Mouse (Mus musculus) thymus, postnatal 0 days (tissue): Measurements from ENCODE around the gene Kit. TPM values are rescaled to one million over a fixed set of nuclear protein-coding genes. Genes with fewer than 3 reads are reported as not detected.
A peak's percentile ranks its signal among the peaks of the same experiment; 100 is the strongest.

ENCODE experiments used
- DNase-seq: peaks from one replicate; pipeline ENCODE4 v3.0.0-alpha.2; 2015; ENCODE audit warnings: low spot score
- polyA plus RNA-seq: library from polyadenylated mRNA; unstranded; fragments of >200 nt; fragmentation: Nextera tagmentation; extraction: Ambion mirVana; gene quantifications from 2 replicates; pipeline ENCODE4 v1.2.1, GENCODE M21; 2015

Gene Kit
- polyA plus RNA-seq, 1 experiment from 2014 or later: 9.6 TPM

GRCm38 (mm10) chr5:75632257-75632656 is 57.5 kb downstream of the Kit start:
- DNase-seq: no peak

DNA sequence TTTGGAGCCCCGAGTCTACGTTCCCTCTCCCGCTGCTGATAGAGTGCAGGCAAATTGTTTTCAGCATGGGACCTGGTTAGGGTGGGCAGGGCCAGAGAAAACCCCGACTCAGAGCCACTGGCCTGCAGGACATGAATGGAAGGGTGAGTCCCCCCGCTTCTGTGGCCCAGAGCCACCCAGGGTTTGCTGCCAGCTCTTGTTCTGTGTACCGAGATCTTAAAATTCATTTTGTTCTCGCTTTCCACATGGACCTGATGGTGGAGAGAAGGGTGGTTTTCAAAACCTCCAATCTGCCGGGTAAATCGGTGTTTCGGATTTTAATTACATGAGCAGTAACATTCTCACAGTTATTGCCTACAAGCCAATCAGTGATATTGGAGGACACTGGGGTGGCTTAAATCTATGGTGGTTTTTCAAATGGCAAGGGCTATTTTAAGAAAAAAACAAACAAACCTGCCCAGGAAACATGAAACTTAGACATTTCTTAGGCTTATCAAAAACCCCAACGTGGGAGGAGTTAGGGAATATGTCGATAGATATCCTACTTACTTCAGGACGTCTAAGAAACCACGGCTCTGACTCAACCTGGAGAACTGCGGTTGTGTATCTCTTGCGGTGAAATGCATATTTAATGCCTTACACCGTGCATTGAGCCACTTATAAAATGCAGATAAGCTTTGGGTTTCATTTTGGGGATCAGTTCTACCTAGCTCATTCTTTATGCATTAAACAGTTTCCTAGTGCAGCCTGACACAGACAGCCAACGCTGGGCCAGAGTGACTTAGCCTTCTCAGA is 58.3 kb downstream of the Kit start:
- no peak for DNase-seq

- DNase-seq: no peak
These were observed 60.7 kb downstream of the Kit start for GRCm38 (mm10) chr5:75635385-75635784.

DNA sequence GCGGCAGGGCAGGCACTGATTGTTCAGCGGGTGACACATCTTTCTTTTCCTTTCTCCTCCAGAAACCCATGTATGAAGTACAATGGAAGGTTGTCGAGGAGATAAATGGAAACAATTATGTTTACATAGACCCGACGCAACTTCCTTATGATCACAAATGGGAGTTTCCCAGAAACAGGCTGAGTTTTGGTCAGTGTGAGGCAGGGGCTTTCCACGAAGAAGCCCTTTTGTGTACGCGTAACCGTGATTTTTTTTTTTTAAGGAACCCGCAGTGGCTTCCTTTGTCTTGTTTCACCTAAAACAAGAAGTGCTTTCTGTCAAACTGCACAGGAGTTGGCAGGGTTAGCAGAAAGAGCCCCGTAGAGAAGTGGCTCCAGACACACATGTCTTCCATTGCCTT is 65.9 kb downstream of the Kit start:
- no peak for DNase-seq

DNA sequence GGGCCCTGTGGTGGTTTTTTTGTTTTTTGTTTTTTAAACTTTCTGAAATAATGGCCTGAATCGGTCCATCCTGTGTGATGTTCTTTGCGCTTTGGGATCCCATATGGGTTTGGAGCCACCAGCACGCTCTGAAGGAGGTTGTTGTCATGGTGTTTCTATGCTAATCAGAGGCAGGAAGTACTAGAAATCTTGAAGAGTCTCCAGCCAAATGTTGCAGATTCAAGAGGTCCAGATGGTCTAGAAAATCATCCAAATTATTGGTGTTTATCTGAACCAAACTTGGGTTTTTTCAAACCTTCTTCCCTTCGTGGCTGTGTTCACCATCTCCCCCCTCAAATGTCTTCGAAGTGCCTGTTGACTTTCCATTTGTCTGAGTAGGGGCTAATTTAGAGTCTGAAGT is 72.3 kb downstream of the Kit start:
- DNase-seq: no peak

DNA sequence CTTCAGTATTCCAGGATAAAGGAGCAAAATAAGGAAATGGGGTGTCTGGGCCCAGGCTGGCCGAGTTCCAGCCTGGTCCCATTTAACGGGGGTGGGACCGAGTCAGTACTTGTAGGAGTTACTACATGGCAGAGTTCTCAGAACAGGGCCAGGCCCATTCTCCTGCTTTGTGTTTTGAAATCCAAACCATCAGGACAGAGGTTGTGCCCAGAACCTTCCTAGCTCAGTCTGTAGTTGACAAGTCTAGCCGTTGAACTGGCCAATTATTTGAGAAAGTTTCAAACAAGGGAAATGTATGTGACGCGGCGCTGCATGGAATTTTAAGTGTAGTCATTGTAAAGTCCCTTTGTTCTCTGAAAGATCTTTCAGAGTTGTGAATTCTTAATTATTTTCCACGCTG is 75.8 kb downstream of the Kit start:
- no peak for DNase-seq

- DNase-seq: no peak
These were observed 78.7 kb downstream of the Kit start for GRCm38 (mm10) chr5:75653431-75653830.

GRCm38 (mm10) chr5:75658575-75658974 is 83.9 kb downstream of the Kit start:
- DNase-seq: no peak

DNA sequence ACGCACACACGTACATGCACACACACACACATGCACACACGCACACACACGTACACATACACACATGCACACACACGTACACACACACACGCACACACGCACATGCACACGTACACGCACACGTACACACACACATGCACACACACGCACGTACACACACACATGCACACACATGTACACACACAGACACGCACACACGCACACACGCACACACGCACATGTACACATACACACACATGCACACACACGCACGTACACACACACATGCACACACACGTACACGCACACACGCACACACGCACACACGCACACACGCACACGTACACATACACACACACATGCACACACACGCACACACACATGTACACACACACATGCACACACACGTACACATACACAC is 85.6 kb downstream of the Kit start:
- no peak for DNase-seq

- peak; percentile 10 for DNase-seq
These were observed 87.8 kb downstream of the Kit start for GRCm38 (mm10) chr5:75662466-75662865.

- DNase-seq: no peak
These were observed 89.1 kb downstream of the Kit start for GRCm38 (mm10) chr5:75663768-75664167.

- DNase-seq: peak; percentile 70
These were observed 92.4 kb downstream of the Kit start for GRCm38 (mm10) chr5:75667083-75667482.

GRCm38 (mm10) chr5:75671136-75671788 is 96.5 kb downstream of the Kit start:
- no peak for DNase-seq

DNA sequence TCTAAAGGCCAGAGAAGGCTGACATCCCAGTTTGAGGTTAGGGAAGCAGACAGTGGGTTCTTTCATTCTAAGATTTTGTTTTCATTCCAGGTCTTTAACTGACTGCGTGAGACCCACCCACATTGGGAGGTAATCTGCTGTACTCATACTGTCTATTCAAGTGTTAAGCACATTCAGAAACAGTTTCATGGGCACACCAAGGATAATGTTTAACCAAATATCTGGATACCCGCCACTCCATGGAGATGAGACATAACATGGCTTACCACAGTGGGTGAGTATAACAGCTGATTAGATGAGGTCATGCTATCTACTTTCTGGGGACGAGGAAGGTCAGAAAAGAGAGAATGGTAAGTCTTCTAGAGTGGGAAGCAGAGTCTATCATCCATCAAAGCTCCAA is 101.3 kb downstream of the Kit start:
- no peak for DNase-seq

GRCm38 (mm10) chr5:75679896-75680295 is 105.2 kb downstream of the Kit start:
- no peak for DNase-seq

DNA sequence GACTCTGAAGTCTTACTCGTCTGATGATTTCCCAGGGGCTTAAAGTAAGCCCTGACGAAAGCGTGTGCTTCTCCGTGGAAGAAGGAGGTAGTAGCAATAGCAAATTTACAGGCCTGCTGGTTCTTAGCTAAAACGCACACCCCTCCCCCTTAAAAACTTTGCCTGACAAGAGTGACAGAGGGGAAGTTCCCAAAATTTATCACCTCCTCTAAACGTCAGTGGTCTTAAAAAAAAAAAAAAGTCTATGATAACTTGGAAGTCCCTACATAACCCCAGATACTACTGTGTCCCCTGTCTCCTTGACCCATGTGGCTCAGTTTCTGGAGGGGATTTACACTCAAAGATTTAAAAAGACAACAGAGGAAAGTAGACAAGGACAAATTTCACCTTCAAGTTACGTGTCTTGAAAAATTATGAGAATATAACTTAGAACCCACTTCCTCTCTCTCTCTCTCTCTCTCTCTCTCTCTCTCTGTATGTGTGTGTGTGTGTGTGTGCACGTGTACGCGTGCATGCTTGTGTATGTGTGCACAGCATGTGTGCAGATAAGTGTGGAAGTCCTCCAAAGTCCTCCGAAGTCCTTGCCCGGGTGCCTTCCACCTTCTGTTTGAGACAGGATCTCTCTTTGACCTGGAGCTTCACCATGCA is 120.6 kb downstream of the Kit start:
- peak; percentile 7 for DNase-seq

GRCm38 (mm10) chr5:75696960-75697359 is 122.2 kb downstream of the Kit start:
- no peak for DNase-seq

DNA sequence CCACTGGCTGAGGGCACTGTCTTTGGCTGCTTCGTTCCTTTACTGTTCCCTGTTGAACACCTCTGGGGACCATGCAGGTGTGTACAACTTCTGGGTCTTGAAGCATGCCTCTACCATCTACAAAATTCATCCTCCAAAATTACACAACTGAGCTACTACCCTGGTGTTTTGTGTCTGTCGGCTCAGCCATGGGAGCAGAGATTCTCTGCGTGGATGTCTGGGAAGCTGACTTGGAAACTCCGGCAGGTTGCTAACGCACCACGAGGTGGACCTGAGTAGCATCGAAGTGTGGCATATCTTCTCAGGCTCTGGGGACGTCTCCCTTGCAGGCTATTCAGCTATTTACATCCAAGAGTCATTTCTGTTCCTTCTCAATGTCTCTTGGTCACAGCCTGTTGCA is 123.8 kb downstream of the Kit start:
- no peak for DNase-seq

- no peak for DNase-seq
These were observed 124.4 kb downstream of the Kit start for GRCm38 (mm10) chr5:75699081-75699480.

DNA sequence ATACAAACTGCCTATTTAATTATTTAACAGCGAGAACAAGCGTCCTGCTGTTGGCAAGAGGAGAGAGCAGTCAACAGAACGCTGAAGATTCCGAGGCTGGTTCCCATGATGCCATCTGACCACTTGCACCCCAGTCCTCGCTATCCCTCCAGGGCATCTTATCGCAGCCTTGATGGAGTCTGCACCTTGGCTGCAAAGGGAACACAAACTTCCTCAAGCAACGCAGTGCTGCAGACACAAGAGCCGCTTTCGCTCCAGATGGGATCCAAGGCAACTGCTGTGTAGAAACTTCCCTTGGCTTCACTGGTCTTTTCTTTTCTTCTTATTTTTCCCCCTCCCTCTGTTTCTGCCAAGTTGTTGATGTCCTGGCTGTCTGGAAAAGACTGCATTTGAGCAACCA is 124.8 kb downstream of the Kit start:
- DNase-seq: no peak

DNA sequence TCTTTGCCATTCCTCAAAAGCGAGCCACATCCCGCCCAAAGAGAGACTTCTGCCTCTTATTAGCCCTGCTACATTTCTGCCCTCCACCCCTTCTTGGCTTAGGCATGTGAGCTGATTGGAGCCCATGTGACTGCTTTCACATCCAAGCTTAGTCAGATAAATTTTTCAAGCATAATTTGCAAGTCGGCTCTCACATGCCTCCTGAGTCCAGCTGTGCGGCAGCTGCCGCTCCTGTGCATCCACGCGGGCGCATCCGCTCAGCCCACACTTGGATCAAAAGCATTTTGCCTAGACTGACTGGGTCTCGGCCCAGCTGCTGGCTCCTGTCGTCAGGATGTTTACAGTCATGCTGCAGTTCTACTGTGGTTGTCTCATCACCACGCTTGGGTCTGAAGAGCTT is 126.9 kb downstream of the Kit start:
- no peak for DNase-seq

DNA sequence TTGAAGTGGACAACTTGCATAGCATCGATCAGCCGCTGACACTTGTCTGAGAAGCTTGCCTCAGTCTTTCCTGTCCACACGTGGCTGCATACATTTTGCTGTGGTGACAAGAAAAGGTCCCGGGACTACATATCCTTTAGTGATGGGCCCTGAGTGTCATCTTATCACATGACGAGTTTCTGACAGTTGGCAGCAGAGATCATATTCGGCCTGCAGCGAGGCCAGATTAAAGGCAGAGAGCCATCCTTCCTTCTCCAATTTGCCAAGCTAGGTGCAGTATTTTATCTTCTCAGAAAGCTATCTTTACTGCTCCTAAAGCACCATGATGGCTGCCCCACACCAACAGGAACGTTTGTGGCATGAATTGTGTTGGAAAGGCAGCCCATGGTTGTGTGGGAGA is 127.4 kb downstream of the Kit start:
- no peak for DNase-seq
